Mouse (Mus musculus) testis, adult 2 months (tissue): Measurements from ENCODE around the gene G6pdx.

Experiments used
- CTCF ChIP-seq: fragments of 200-500 bp; IDR thresholded peaks from 2 replicates; pipeline ENCODE4 v1.5.1; 2012; ENCODE audit warnings: low read depth, mild to moderate bottlenecking, inconsistent platforms, low read length, moderate library complexity; ENCODE audit not compliant: control insufficient read depth, insufficient read depth, insufficient replicate concordance
- POLR2A ChIP-seq: fragments of 200-500 bp; IDR thresholded peaks from 2 replicates; pipeline ENCODE4 v1.6.1; 2012; ENCODE audit warnings: low read depth, mild to moderate bottlenecking, inconsistent platforms, low read length, moderate library complexity; ENCODE audit not compliant: control insufficient read depth

- no peak for TF ChIP-seq POLR2A
- TF ChIP-seq CTCF, result no peak
Observed at GRCm38 (mm10) chrX:74384451-74384850, 44.5 kb downstream of the G6pdx start.
